Mouse (Mus musculus) testis, adult 10 weeks (tissue): Measurements from ENCODE around the gene Prpf18. TPM values are rescaled to one million over a fixed set of nuclear protein-coding genes. Genes with fewer than 3 reads are reported as not detected.

Source experiments
- polyA plus RNA-seq: library from polyadenylated mRNA; stranded (reverse); fragments of 350-450 nt; fragmentation: Illumina TruSeq; extraction: RNeasy Lipid Tissue Mini Kit (QIAGEN cat#74804); gene quantifications from one replicate; pipeline ENCODE4 v1.2.3, GENCODE M21; 2014; ENCODE audit warnings: low read depth, low replicate concordance

The Prpf18 gene
- polyA plus RNA-seq: 46.7 TPM

GRCm38 (mm10) chr2:4651500-4652285 lies at the start of gene Prpf18:
Gene Prpf18 (minus strand): TSS chr2:4652113.

Other genes with a start within 250 kb of the Prpf18 start
- gene Bend7, start 65.7 kb upstream of the Prpf18 start, polyA plus RNA-seq: 1.2 TPM
- gene Sephs1, start 229.5 kb upstream of the Prpf18 start, polyA plus RNA-seq: 9.9 TPM